Mouse (Mus musculus): ENCODE results near the gene D230025D16Rik. TPM values are rescaled to one million over a fixed set of nuclear protein-coding genes. Genes with fewer than 3 reads are reported as not detected.
A peak's percentile ranks its signal among the peaks of the same experiment; 100 is the strongest.

Gene D230025D16Rik
- polyA plus RNA-seq, 1 experiment from 2014 or later = 27.9 TPM

GRCm38 (mm10) chr8:105207675-105208273 lies 17.2 kb upstream of the D230025D16Rik start:
- H3K4me3 ChIP-seq (ENCODE audit: low read length) = no peak overlapping the region
- H3K9me3 ChIP-seq (ENCODE audit: control insufficient read depth, low read length) = no peaks in the 10 kb centered on the region
- H3K4me2 ChIP-seq (ENCODE audit: low read length) = no peak overlapping the region
- ATAC-seq = no peak
- H3K36me3 ChIP-seq (ENCODE audit: control insufficient read depth, insufficient read depth, low read length) = no peaks in the 10 kb centered on the region
- 93% methylated on average over 2 of the region's 2 CpGs for WGBS
- no peak overlapping the region for H3K9ac ChIP-seq (ENCODE audit: low read depth, low read length)
- no peak overlapping the region for H3K27ac ChIP-seq (ENCODE audit: low read depth, low read length)
- no peaks in the 10 kb centered on the region; the same call in 1 of the 2 replicates for H3K4me1 ChIP-seq (ENCODE audit: control insufficient read depth, insufficient read depth, low read depth, low read length)
- H3K27me3 ChIP-seq (replicated peaks; ENCODE audit: control insufficient read depth, insufficient read depth, low read length) = no peaks in the 10 kb centered on the region

- H3K27me3 ChIP-seq (replicated peaks; ENCODE audit: control insufficient read depth, insufficient read depth, low read length) = no peaks in the 10 kb centered on the region
- H3K9ac ChIP-seq (ENCODE audit: low read depth, low read length) = no peak overlapping the region
- H3K4me3 ChIP-seq (ENCODE audit: low read length) = no peak overlapping the region
- no peaks in the 10 kb centered on the region for H3K36me3 ChIP-seq (ENCODE audit: control insufficient read depth, insufficient read depth, low read length)
- no peaks in the 10 kb centered on the region; the same call in 1 of the 2 replicates for H3K4me1 ChIP-seq (ENCODE audit: control insufficient read depth, insufficient read depth, low read depth, low read length)
- WGBS = 44% methylated on average over 1 of the region's 1 CpGs
- no peaks in the 10 kb centered on the region for H3K9me3 ChIP-seq (ENCODE audit: control insufficient read depth, low read length)
- no peak overlapping the region for H3K27ac ChIP-seq (ENCODE audit: low read depth, low read length)
- no peak overlapping the region for H3K4me2 ChIP-seq (ENCODE audit: low read length)
- no peak for ATAC-seq
Measured at GRCm38 (mm10) chr8:105209153-105210110, 15.5 kb upstream of the D230025D16Rik start.

- H3K27me3 ChIP-seq (replicated peaks; ENCODE audit: control insufficient read depth, insufficient read depth, low read length) = no peaks in the 10 kb centered on the region
- no peak overlapping the region for H3K27ac ChIP-seq (ENCODE audit: low read depth, low read length)
- H3K4me3 ChIP-seq (ENCODE audit: low read length) = no peak overlapping the region
- H3K9ac ChIP-seq (ENCODE audit: low read depth, low read length) = no peak overlapping the region
- H3K4me2 ChIP-seq (ENCODE audit: low read length) = no peak overlapping the region
- WGBS = 94% methylated on average over 5 of the region's 5 CpGs
- no peaks in the 10 kb centered on the region for H3K4me1 ChIP-seq (ENCODE audit: control insufficient read depth, insufficient read depth, low read depth, low read length)
- no peaks in the 10 kb centered on the region for H3K36me3 ChIP-seq (ENCODE audit: control insufficient read depth, insufficient read depth, low read length)
- ATAC-seq = no peak
- H3K9me3 ChIP-seq (ENCODE audit: control insufficient read depth, low read length) = no peaks in the 10 kb centered on the region
Measured at GRCm38 (mm10) chr8:105214104-105214503, 10.8 kb upstream of the D230025D16Rik start.

GRCm38 (mm10) chr8:105217926-105218522 lies 6.9 kb upstream of the D230025D16Rik start:
- Histone ChIP-seq H3K4me2 (ENCODE audit: low read length) (no peak overlapping the region), H3K27ac (ENCODE audit: low read depth, low read length) (no peak overlapping the region), H3K9me3 (ENCODE audit: control insufficient read depth, low read length) (no peaks in the 10 kb centered on the region), H3K4me3 (ENCODE audit: low read length) (no peak overlapping the region), H3K36me3 (ENCODE audit: control insufficient read depth, insufficient read depth, low read length) (no peaks in the 10 kb centered on the region), H3K4me1 (ENCODE audit: control insufficient read depth, insufficient read depth, low read depth, low read length) (no peaks in the 10 kb centered on the region), H3K9ac (ENCODE audit: low read depth, low read length) (no peak overlapping the region), H3K27me3 (replicated peaks; ENCODE audit: control insufficient read depth, insufficient read depth, low read length) (no peaks in the 10 kb centered on the region)
- 82% methylated on average over 5 of the region's 5 CpGs for WGBS
- ATAC-seq = 0 out of 2 replicates have a peak, but pooled peaks have one; percentile 14

- Histone ChIP-seq H3K9me3 (ENCODE audit: control insufficient read depth, low read length) (no peaks in the 10 kb centered on the region), H3K4me3 (ENCODE audit: low read length) (no peak overlapping the region), H3K4me2 (ENCODE audit: low read length) (no peak overlapping the region; the same call in 1 of the 2 replicates), H3K4me1 (ENCODE audit: control insufficient read depth, insufficient read depth, low read depth, low read length) (peaks cover 18% of the 10 kb centered on the region), H3K9ac (ENCODE audit: low read depth, low read length) (no peak overlapping the region), H3K27me3 (replicated peaks; ENCODE audit: control insufficient read depth, insufficient read depth, low read length) (no peaks in the 10 kb centered on the region), H3K27ac (ENCODE audit: low read depth, low read length) (no peak overlapping the region), H3K36me3 (ENCODE audit: control insufficient read depth, insufficient read depth, low read length) (no peaks in the 10 kb centered on the region)
- 80% methylated on average over 7 of the region's 7 CpGs for WGBS
- no peak for ATAC-seq
Measured at GRCm38 (mm10) chr8:105223850-105224249, 1.1 kb upstream of the D230025D16Rik start.

- no peaks in the 10 kb centered on the region for H3K36me3 ChIP-seq (ENCODE audit: control insufficient read depth, insufficient read depth, low read length)
- 0% methylated on average over 27 of the region's 27 CpGs for WGBS
- H3K4me2 ChIP-seq (ENCODE audit: low read length) = peak overlapping the region; percentile 94
- no peaks in the 10 kb centered on the region for H3K27me3 ChIP-seq (replicated peaks; ENCODE audit: control insufficient read depth, insufficient read depth, low read length)
- H3K9me3 ChIP-seq (ENCODE audit: control insufficient read depth, low read length) = no peaks in the 10 kb centered on the region
- H3K9ac ChIP-seq (ENCODE audit: low read depth, low read length) = peak overlapping the region; percentile 95
- H3K27ac ChIP-seq (ENCODE audit: low read depth, low read length) = peak overlapping the region; percentile 80; the same call in 1 of the 2 replicates
- H3K4me1 ChIP-seq (ENCODE audit: control insufficient read depth, insufficient read depth, low read depth, low read length) = peaks cover 18% of the 10 kb centered on the region
- ATAC-seq = no peak
- H3K4me3 ChIP-seq (ENCODE audit: low read length) = peak overlapping the region; percentile 99
Measured at GRCm38 (mm10) chr8:105225272-105225593, 288 bp downstream of the D230025D16Rik start.

GRCm38 (mm10) chr8:105225917-105226316 lies 972 bp downstream of the D230025D16Rik start:
- ATAC-seq = no peak
- Histone ChIP-seq H3K9ac (ENCODE audit: low read depth, low read length) (peak overlapping the region; percentile 95), H3K9me3 (ENCODE audit: control insufficient read depth, low read length) (no peaks in the 10 kb centered on the region), H3K4me1 (ENCODE audit: control insufficient read depth, insufficient read depth, low read depth, low read length) (peaks cover 18% of the 10 kb centered on the region), H3K4me3 (ENCODE audit: low read length) (peak overlapping the region; percentile 99), H3K27me3 (replicated peaks; ENCODE audit: control insufficient read depth, insufficient read depth, low read length) (no peaks in the 10 kb centered on the region), H3K27ac (ENCODE audit: low read depth, low read length) (no peak overlapping the region), H3K36me3 (ENCODE audit: control insufficient read depth, insufficient read depth, low read length) (no peaks in the 10 kb centered on the region), H3K4me2 (ENCODE audit: low read length) (peak overlapping the region; percentile 94)
- 31% methylated on average over 6 of the region's 6 CpGs for WGBS

GRCm38 (mm10) chr8:105231503-105232320 lies 6.8 kb downstream of the D230025D16Rik start:
- peaks cover 3% of the 10 kb centered on the region; the same call in 1 of the 2 replicates for H3K4me1 ChIP-seq (ENCODE audit: control insufficient read depth, insufficient read depth, low read depth, low read length)
- H3K36me3 ChIP-seq (ENCODE audit: control insufficient read depth, insufficient read depth, low read length) = 0 out of 2 replicates have a peak, but pooled peaks cover 6% of the 10 kb centered on the region
- no peaks in the 10 kb centered on the region for H3K27me3 ChIP-seq (replicated peaks; ENCODE audit: control insufficient read depth, insufficient read depth, low read length)
- no peak overlapping the region for H3K4me3 ChIP-seq (ENCODE audit: low read length)
- H3K9me3 ChIP-seq (ENCODE audit: control insufficient read depth, low read length) = no peaks in the 10 kb centered on the region
- ATAC-seq = no peak
- no peak overlapping the region for H3K27ac ChIP-seq (ENCODE audit: low read depth, low read length)
- H3K9ac ChIP-seq (ENCODE audit: low read depth, low read length) = no peak overlapping the region
- 85% methylated on average over 12 of the region's 12 CpGs for WGBS
- no peak overlapping the region for H3K4me2 ChIP-seq (ENCODE audit: low read length)
